Mouse (Mus musculus): Measurements from ENCODE around the gene Lrpap1.
A peak's percentile ranks its signal among the peaks of the same experiment; 100 is the strongest.

- TF ChIP-seq CTCF (IDR thresholded peaks at IDR 0.05; ENCODE audit: borderline replicate concordance, extremely low read depth, insufficient read depth, insufficient read length) (no peak), POLR2A (IDR thresholded peaks at IDR 0.05; ENCODE audit: borderline replicate concordance, extremely low read depth, insufficient read depth, insufficient read length, poor library complexity, severe bottlenecking) (peak; percentile 88; the same call in 1 of the 2 replicates)
Observed at GRCm38 (mm10) chr5:35104960-35105921, at the start of gene Lrpap1.

Measured in brain, embryonic 14.5 days (tissue).